Mouse (Mus musculus): ENCODE measurements around the gene Rgs7. TPM values are rescaled to one million over a fixed set of nuclear protein-coding genes. Genes with fewer than 3 reads are reported as not detected.

Rgs7 gene
- polyA plus RNA-seq, 1 experiment from 2014 or later = 9.4 TPM

DNA sequence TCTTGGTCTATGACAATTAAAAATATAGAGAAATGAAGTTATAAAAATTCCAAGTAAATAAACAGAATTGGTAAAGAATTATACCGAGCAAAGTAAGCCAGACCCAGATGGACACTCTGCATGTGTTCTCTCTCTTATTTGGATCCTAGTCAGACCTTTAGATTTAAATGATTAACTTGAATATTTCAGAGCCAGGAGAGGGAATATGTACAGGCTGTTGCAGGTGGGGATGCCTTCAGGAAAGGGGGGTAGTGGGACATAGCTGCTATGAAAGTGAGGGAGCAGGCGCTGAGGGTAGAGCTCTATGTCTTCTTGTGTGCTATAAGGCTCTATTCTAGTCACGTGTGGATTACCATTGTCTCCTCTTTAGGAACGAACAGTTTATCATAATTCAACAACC, 296.5 kb downstream of the Rgs7 start:
- ATAC-seq (ENCODE audit: low FRiP score) (no peak), DNase-seq (ENCODE audit: low spot score) (no peak)
- WGBS = 92% methylated on average over 4 of the region's 4 CpGs
- Histone ChIP-seq H3K4me2 (replicated peaks; ENCODE audit: low read depth, low read length) (no peak overlapping the region), H3K4me3 (ENCODE audit: low read depth, low read length) (no peak overlapping the region), H3K27me3 (ENCODE audit: control insufficient read depth, insufficient read depth, low read length) (no peaks in the 10 kb centered on the region), H3K9ac (ENCODE audit: low read depth, low read length) (no peak overlapping the region), H3K9me3 (ENCODE audit: control insufficient read depth, low read length) (no peaks in the 10 kb centered on the region), H3K4me1 (replicated peaks; ENCODE audit: control insufficient read depth, insufficient read depth, low read length) (no peaks in the 10 kb centered on the region), H3K27ac (ENCODE audit: low read depth, low read length) (no peak overlapping the region), H3K36me3 (ENCODE audit: control insufficient read depth, insufficient read depth, low read length) (no peaks in the 10 kb centered on the region)

- H3K4me1 ChIP-seq (replicated peaks; ENCODE audit: control insufficient read depth, insufficient read depth, low read length) = no peaks in the 10 kb centered on the region
- 72% methylated on average over 5 of the region's 5 CpGs for WGBS
- H3K9ac ChIP-seq (ENCODE audit: low read depth, low read length) = no peak overlapping the region
- no peaks in the 10 kb centered on the region for H3K9me3 ChIP-seq (ENCODE audit: control insufficient read depth, low read length)
- ATAC-seq (ENCODE audit: low FRiP score) = no peak
- no peak overlapping the region for H3K4me2 ChIP-seq (replicated peaks; ENCODE audit: low read depth, low read length)
- no peak overlapping the region for H3K27ac ChIP-seq (ENCODE audit: low read depth, low read length)
- H3K36me3 ChIP-seq (ENCODE audit: control insufficient read depth, insufficient read depth, low read length) = no peaks in the 10 kb centered on the region
- no peak for DNase-seq (ENCODE audit: low spot score)
- H3K4me3 ChIP-seq (ENCODE audit: low read depth, low read length) = no peak overlapping the region
- H3K27me3 ChIP-seq (ENCODE audit: control insufficient read depth, insufficient read depth, low read length) = no peaks in the 10 kb centered on the region
These were observed 304.1 kb downstream of the Rgs7 start for GRCm38 (mm10) chr1:175188186-175188585.

DNA sequence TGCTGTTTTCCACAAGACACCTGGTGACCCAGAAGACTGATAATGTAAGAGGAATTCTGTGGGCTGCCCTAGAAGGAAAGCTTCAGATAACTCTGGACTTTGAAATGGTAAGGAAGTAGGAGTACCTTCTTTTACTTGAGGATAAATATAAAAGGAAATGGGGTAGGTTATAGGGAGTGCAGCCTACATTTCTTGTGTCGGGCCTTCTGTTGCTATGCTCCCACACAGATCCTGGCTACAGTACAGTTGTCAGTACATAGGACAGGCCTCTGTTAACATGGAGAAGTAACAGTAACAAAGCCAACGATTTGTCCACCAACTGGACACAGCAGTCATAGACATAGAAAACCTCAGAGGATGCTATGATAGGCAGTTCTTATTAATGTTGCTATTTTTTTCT, 307.1 kb downstream of the Rgs7 start:
- no peak overlapping the region for H3K4me2 ChIP-seq (replicated peaks; ENCODE audit: low read depth, low read length)
- no peak overlapping the region for H3K4me3 ChIP-seq (ENCODE audit: low read depth, low read length)
- no peak overlapping the region for H3K27ac ChIP-seq (ENCODE audit: low read depth, low read length)
- H3K9ac ChIP-seq (ENCODE audit: low read depth, low read length) = no peak overlapping the region
- H3K4me1 ChIP-seq (replicated peaks; ENCODE audit: control insufficient read depth, insufficient read depth, low read length) = no peaks in the 10 kb centered on the region
- WGBS = 92% methylated on average over 2 of the region's 2 CpGs
- DNase-seq (ENCODE audit: low spot score) = no peak
- no peaks in the 10 kb centered on the region for H3K36me3 ChIP-seq (ENCODE audit: control insufficient read depth, insufficient read depth, low read length)
- H3K27me3 ChIP-seq (ENCODE audit: control insufficient read depth, insufficient read depth, low read length) = no peaks in the 10 kb centered on the region
- H3K9me3 ChIP-seq (ENCODE audit: control insufficient read depth, low read length) = no peaks in the 10 kb centered on the region
- no peak for ATAC-seq (ENCODE audit: low FRiP score)

DNA sequence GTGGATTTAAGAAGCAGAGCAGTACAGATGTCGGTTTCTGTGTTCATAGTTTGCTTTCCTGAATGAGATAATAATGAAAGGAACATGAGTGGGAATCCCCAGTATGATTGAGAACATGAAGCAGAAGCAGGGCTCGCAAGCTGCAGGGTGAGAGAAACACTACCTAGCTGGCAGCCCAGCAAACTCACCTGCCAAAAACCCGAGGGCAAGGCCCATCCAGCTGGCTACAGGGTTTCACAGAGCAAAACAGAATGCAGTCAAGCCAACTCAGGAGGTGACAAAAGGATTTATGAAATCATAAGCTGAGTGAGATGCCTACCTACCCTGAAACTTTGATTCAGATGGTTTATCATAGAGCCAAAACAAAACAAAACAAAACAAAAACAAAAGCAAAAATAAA, 307.6 kb downstream of the Rgs7 start:
- Histone ChIP-seq H3K4me3 (ENCODE audit: low read depth, low read length) (no peak overlapping the region), H3K4me1 (replicated peaks; ENCODE audit: control insufficient read depth, insufficient read depth, low read length) (no peaks in the 10 kb centered on the region), H3K9ac (ENCODE audit: low read depth, low read length) (no peak overlapping the region), H3K4me2 (replicated peaks; ENCODE audit: low read depth, low read length) (no peak overlapping the region), H3K9me3 (ENCODE audit: control insufficient read depth, low read length) (no peaks in the 10 kb centered on the region), H3K27me3 (ENCODE audit: control insufficient read depth, insufficient read depth, low read length) (no peaks in the 10 kb centered on the region), H3K27ac (ENCODE audit: low read depth, low read length) (no peak overlapping the region), H3K36me3 (ENCODE audit: control insufficient read depth, insufficient read depth, low read length) (no peaks in the 10 kb centered on the region)
- DNase-seq (ENCODE audit: low spot score) (no peak), ATAC-seq (ENCODE audit: low FRiP score) (no peak)
- 84% methylated on average over 3 of the region's 3 CpGs for WGBS

DNA sequence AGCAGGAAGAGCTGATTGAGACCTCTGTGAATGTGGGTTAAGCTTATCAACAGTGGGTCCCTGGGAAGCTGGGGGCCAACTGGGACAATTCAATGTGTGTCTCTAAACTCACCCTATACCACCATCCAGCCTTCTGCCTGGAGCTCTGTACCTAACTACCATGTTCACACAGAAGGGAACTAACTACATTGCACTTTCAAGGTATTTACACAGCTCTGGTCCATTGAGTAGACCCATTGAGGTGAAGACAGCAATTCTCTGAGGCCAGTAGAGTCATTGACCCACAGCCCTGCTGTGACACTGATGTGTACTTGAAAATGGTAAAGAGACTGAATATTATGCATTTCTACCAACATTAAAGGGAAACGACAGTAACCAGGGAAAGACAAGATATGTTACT, 313.6 kb downstream of the Rgs7 start:
- no peak overlapping the region for H3K4me2 ChIP-seq (replicated peaks; ENCODE audit: low read depth, low read length)
- H3K9me3 ChIP-seq (ENCODE audit: control insufficient read depth, low read length) = no peaks in the 10 kb centered on the region
- H3K27ac ChIP-seq (ENCODE audit: low read depth, low read length) = no peak overlapping the region
- no peak overlapping the region for H3K9ac ChIP-seq (ENCODE audit: low read depth, low read length)
- H3K4me1 ChIP-seq (replicated peaks; ENCODE audit: control insufficient read depth, insufficient read depth, low read length) = no peaks in the 10 kb centered on the region
- H3K27me3 ChIP-seq (ENCODE audit: control insufficient read depth, insufficient read depth, low read length) = no peaks in the 10 kb centered on the region
- H3K36me3 ChIP-seq (ENCODE audit: control insufficient read depth, insufficient read depth, low read length) = no peaks in the 10 kb centered on the region
- H3K4me3 ChIP-seq (ENCODE audit: low read depth, low read length) = no peak overlapping the region
- ATAC-seq (ENCODE audit: low FRiP score) (no peak), DNase-seq (ENCODE audit: low spot score) (no peak)
- 92% methylated on average over 1 of the region's 1 CpGs for WGBS

GRCm38 (mm10) chr1:175174918-175175675, 317.2 kb downstream of the Rgs7 start:
- H3K27ac ChIP-seq (ENCODE audit: low read depth, low read length) = no peak overlapping the region
- no peaks in the 10 kb centered on the region for H3K4me1 ChIP-seq (replicated peaks; ENCODE audit: control insufficient read depth, insufficient read depth, low read length)
- no peak for ATAC-seq (ENCODE audit: low FRiP score)
- no peaks in the 10 kb centered on the region for H3K27me3 ChIP-seq (ENCODE audit: control insufficient read depth, insufficient read depth, low read length)
- H3K9ac ChIP-seq (ENCODE audit: low read depth, low read length) = no peak overlapping the region
- 79% methylated on average over 5 of the region's 5 CpGs for WGBS
- no peak for DNase-seq (ENCODE audit: low spot score)
- no peaks in the 10 kb centered on the region for H3K9me3 ChIP-seq (ENCODE audit: control insufficient read depth, low read length)
- H3K4me2 ChIP-seq (replicated peaks; ENCODE audit: low read depth, low read length) = no peak overlapping the region
- no peak overlapping the region for H3K4me3 ChIP-seq (ENCODE audit: low read depth, low read length)
- no peaks in the 10 kb centered on the region for H3K36me3 ChIP-seq (ENCODE audit: control insufficient read depth, insufficient read depth, low read length)

GRCm38 (mm10) chr1:175155469-175155868, 336.8 kb downstream of the Rgs7 start:
- DNase-seq (ENCODE audit: low spot score) (no peak), ATAC-seq (ENCODE audit: low FRiP score) (no peak)
- no peak overlapping the region for H3K4me3 ChIP-seq (ENCODE audit: low read depth, low read length)
- H3K9ac ChIP-seq (ENCODE audit: low read depth, low read length) = no peak overlapping the region
- H3K4me2 ChIP-seq (replicated peaks; ENCODE audit: low read depth, low read length) = no peak overlapping the region
- no peaks in the 10 kb centered on the region for H3K9me3 ChIP-seq (ENCODE audit: control insufficient read depth, low read length)
- no peaks in the 10 kb centered on the region for H3K27me3 ChIP-seq (ENCODE audit: control insufficient read depth, insufficient read depth, low read length)
- H3K27ac ChIP-seq (ENCODE audit: low read depth, low read length) = no peak overlapping the region
- no peaks in the 10 kb centered on the region for H3K36me3 ChIP-seq (ENCODE audit: control insufficient read depth, insufficient read depth, low read length)
- 87% methylated on average over 1 of the region's 1 CpGs for WGBS
- no peaks in the 10 kb centered on the region for H3K4me1 ChIP-seq (replicated peaks; ENCODE audit: control insufficient read depth, insufficient read depth, low read length)

DNA sequence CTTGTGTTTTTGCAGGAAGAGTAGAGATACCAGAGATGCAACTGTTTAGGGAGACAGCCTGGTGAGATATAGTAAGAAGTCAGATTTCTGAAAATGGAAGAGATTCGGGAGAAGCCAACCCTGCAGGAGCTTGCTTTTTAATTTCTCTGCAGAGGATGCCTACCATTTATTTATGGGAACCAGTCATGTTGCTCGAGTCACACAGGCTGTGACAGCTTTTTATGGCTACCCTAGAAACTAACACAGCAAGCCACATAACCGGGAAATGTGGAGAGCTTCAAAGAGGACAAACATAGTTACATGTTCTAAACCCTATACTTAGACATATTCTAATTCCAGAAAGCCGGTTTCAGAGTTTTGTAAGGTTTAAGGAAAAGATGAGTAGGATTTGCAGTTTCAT, 349.2 kb downstream of the Rgs7 start:
- DNase-seq (ENCODE audit: low spot score) (no peak), ATAC-seq (ENCODE audit: low FRiP score) (no peak)
- no peaks in the 10 kb centered on the region for H3K4me1 ChIP-seq (replicated peaks; ENCODE audit: control insufficient read depth, insufficient read depth, low read length)
- 84% methylated on average over 4 of the region's 4 CpGs for WGBS
- H3K36me3 ChIP-seq (ENCODE audit: control insufficient read depth, insufficient read depth, low read length) = no peaks in the 10 kb centered on the region
- H3K4me2 ChIP-seq (replicated peaks; ENCODE audit: low read depth, low read length) = no peak overlapping the region
- H3K4me3 ChIP-seq (ENCODE audit: low read depth, low read length) = no peak overlapping the region
- H3K9ac ChIP-seq (ENCODE audit: low read depth, low read length) = no peak overlapping the region
- H3K27me3 ChIP-seq (ENCODE audit: control insufficient read depth, insufficient read depth, low read length) = no peaks in the 10 kb centered on the region
- H3K9me3 ChIP-seq (ENCODE audit: control insufficient read depth, low read length) = no peaks in the 10 kb centered on the region
- H3K27ac ChIP-seq (ENCODE audit: low read depth, low read length) = no peak overlapping the region

DNA sequence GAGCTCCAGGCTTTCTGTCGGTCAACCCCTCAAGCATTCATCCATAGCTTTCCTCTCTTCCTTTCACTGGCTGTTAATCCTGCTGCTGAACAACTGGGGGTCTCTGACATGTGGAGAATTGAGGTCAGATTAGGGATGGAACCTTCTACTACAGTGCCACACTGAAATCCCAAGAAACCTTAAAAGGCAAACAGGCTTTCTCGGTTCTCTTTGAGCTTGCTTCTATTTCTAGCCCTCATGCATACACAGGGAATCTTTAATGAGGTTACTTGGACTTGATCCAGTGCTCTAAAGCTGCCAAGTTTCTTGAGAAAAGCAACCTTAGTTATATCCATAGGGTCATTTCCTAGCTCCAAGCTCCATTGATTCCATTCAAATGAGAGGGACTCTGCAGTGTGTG, 363.8 kb downstream of the Rgs7 start:
- H3K36me3 ChIP-seq (ENCODE audit: control insufficient read depth, insufficient read depth, low read length) = no peaks in the 10 kb centered on the region
- no peak overlapping the region for H3K4me2 ChIP-seq (replicated peaks; ENCODE audit: low read depth, low read length)
- H3K27me3 ChIP-seq (ENCODE audit: control insufficient read depth, insufficient read depth, low read length) = no peaks in the 10 kb centered on the region
- no peak overlapping the region for H3K27ac ChIP-seq (ENCODE audit: low read depth, low read length)
- DNase-seq (ENCODE audit: low spot score) = no peak
- H3K4me1 ChIP-seq (replicated peaks; ENCODE audit: control insufficient read depth, insufficient read depth, low read length) = no peaks in the 10 kb centered on the region
- ATAC-seq (ENCODE audit: low FRiP score) = no peak
- no peak overlapping the region for H3K9ac ChIP-seq (ENCODE audit: low read depth, low read length)
- WGBS = 60% methylated on average over 2 of the region's 2 CpGs
- no peaks in the 10 kb centered on the region for H3K9me3 ChIP-seq (ENCODE audit: control insufficient read depth, low read length)
- H3K4me3 ChIP-seq (ENCODE audit: low read depth, low read length) = no peak overlapping the region

Measured in hindbrain, embryonic 11.5 days (tissue).